Mouse (Mus musculus): ENCODE results near the gene Klc1.
A peak's percentile ranks its signal among the peaks of the same experiment; 100 is the strongest.
"Not testable (repeated sequence)": the region's sequence is repeated elsewhere in the genome, so short reads cannot be mapped to it uniquely, and the experiment has no call there.

Klc1 gene

GRCm38 (mm10) chr12:111758381-111759175 lies at the start of gene Klc1:
Klc1 (plus strand) TSS chr12:111758849.
- DNase-seq (ENCODE audit: inconsistent ontology term): peak; percentile 70

DNA sequence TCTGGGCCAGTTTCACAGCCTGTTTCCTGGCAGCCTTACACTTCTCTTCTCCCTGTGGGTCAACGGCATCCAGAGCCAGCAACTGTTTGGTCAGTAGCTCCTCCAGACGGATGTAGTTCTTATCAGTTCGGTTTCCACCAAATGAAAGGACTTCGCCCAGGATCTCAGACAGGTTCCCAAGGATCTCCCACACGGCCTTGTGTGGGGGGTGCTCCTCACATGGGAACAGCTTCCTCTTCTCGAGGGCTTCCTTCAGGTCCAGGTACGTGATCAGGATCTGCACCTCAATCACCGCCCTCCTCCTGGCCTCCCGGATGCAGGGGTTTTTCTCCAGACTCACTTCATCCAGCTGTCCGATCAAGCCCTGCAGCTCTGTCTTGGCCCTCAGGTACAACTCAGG lies 48.6 kb upstream of the Klc1 start:
- no peak for DNase-seq (ENCODE audit: inconsistent ontology term)

GRCm38 (mm10) chr12:111712476-111712875 lies 46.2 kb upstream of the Klc1 start:
- no peak for DNase-seq (ENCODE audit: inconsistent ontology term)

- DNase-seq (ENCODE audit: inconsistent ontology term): peak; percentile 94
Measured at GRCm38 (mm10) chr12:111713004-111713651, 45.5 kb upstream of the Klc1 start, which contains the start of the genes Bag5 and Apopt1. Bag5 (minus strand) TSS chr12:111713257. Apopt1 (plus strand) TSS chr12:111713261.

DNA sequence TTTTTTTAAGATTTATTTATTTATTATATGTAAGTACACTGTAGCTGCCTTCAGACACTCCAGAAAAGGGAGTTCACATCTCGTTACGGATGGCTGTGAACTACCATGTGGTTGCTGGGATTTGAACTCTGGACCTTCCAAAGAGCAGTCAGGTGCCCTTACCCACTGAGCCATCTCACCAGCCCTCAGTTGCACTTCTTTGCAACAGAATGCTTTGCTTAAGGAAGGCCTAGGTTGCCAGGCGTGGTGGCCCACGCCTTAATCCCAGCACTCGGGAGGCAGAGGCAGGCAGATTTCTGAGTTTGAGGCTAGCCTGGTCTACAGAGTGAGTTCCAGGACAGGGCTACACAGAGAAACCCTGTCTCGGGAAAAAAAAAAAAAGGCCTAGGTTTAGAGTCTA lies 44.8 kb upstream of the Klc1 start:
- DNase-seq (ENCODE audit: inconsistent ontology term): not testable (repeated sequence)

DNA sequence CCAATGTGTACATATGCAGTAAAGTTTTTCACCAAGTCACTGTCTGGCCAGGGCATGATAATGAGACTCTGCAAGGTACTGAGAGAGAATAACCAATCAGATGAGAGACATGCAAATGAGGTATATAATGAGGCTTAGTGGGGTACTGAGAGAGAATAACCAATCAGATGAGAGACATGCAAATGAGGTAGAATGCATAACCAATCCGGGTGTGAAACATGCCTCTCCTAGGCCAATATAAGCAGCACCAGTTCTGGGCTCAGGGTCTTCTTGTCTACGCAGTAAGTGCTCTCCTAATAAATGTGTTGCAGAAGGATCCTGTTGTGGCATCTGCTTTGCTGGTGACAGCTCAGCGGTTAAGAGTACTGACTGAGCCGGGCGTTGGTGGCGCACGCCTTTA lies 42.1 kb upstream of the Klc1 start:
- DNase-seq (ENCODE audit: inconsistent ontology term): no peak

DNA sequence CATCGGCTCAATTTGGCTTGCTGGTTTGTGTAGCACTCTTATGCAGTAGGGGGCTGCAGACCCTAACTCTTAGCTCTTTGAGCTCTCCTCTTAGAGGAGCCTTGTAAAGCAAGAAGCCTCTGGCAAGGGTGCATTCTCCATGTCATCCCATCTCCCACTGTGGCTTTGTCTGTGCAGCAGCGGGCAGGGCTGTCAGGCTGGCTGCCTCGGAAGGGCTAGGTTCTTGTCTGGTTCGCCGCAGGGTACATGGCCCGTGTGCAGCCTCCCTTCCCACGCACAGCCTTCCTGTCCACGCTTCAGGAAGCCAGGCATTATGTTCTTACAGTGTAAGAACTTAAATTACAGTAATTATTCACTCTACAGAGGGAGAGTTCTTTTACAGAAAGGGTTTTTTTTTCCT lies 40.0 kb upstream of the Klc1 start:
- peak; percentile 57 for DNase-seq (ENCODE audit: inconsistent ontology term)

DNA sequence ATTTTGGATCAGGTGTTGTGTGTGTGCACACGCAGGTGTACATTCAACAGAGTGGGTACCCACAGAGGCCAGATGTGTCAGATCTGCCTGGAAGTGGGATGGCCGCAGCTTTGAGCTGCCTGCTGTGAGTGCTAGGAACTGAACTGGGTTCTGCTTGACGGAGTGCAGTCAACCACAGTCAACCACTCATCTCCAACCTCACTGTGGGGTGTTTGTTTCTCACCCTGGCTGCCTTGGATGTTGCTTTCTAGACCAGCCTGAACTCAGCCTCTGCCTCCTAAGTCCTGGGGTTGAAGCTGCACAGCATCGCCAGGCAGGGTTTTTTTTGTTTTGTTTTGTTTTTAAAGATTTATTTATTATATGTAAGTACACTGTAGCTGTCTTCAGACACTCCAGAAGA lies 38.4 kb upstream of the Klc1 start:
- DNase-seq (ENCODE audit: inconsistent ontology term): no peak

GRCm38 (mm10) chr12:111722654-111723053 lies 36.0 kb upstream of the Klc1 start:
- DNase-seq (ENCODE audit: inconsistent ontology term): no peak

GRCm38 (mm10) chr12:111724638-111725337 lies 33.9 kb upstream of the Klc1 start:
- peak; percentile 83 for DNase-seq (ENCODE audit: inconsistent ontology term)

DNA sequence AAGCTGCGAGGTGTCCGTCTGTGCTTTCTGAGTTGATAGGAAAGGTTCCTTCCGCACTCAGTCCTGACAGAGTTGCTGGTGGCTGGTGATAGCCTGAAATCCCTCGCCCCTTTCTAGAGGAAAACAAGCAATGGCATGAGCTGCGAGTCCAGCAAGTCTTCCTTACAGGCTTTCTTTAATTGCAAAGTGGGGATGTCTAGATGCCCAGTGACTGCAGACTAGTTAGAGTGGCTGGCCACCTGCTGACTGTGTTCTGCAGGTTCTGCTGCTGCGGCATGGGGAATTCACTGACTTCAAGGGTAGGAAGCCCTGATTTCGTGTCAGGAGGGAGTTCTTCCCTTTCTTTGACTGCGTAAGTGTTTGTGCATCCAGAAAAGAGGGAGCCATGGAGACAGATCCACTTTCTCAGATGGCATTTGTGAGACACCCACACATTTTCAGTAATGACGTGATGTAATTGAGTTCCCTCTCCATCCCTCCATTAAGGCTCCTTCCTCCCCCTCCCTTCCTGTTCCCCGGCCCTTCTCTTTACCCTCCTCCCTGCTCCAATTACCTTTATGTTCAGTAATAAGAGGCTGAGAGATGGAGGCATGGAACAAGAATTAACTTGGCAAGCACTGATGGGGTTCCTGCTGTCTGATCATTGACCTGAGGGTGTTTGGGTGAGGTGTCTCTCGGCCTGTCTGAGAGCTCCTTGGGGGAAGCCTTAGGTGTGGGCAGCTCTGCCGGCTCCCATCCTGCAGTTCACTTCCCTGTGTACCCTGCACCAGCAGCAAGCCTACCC lies 33.1 kb upstream of the Klc1 start:
- peak; percentile 27 for DNase-seq (ENCODE audit: inconsistent ontology term)

DNA sequence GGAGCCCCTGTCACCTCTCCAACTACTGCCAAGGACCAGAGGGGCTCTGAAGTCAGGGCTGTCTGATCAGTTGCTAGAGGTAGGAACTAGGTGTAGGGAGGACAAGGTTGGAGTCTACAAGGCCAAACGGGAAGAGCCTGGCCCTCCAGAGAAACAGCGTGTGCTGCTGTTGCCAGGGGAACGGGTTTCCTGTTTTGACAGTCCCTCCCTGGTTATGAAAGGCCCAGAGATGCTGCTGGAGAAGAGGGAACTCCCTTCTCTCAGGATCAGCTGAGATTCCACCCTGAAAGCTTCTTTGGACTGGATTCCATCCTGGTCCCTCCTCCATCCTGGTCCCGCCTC lies 32.6 kb upstream of the Klc1 start:
- DNase-seq (ENCODE audit: inconsistent ontology term): no peak

DNA sequence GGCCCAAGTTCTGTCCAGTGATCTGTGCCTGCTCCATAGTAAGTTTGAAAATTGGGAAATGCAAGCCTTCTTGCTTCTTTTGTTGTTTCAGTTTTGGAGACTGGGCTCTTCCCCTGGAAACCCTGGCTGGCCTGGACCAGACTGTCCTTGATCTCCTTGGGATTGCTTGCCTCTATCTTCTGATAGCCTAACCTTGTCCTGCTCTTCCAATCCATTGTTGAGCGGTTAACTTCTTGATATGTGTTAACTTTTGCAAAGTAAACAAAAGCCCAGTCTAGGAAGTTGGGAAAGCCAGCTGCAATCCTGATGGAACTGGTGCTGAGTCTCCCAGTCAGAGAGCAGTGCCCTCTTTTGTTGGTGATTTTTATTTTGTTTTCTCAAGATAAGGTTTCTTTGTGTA lies 30.7 kb upstream of the Klc1 start:
- no peak for DNase-seq (ENCODE audit: inconsistent ontology term)

GRCm38 (mm10) chr12:111731822-111732807 lies 26.5 kb upstream of the Klc1 start:
- DNase-seq (ENCODE audit: inconsistent ontology term): peak; percentile 94

DNA sequence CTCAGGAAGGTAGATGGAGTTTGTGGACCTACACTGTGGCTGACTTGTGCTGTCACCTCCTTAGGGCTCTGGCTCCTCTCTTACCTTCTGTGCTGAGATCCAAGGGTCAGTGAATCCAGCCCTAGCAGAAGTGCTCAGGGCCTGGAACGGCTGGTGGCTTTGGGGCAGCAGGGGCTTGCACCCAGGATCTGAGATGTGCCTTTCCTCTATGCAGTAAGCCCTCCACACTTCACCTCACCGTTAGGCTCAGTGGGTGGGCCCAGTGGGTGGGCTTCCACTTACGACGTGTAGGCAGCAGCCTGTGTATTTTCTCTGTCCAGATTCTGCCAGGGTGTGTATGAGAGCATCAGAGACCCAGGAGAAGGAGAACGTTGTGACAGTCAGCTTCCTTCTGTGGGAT lies 25.7 kb upstream of the Klc1 start:
- no peak for DNase-seq (ENCODE audit: inconsistent ontology term)

- no peak for DNase-seq (ENCODE audit: inconsistent ontology term)
Measured at GRCm38 (mm10) chr12:111734912-111735311, 23.7 kb upstream of the Klc1 start.

DNA sequence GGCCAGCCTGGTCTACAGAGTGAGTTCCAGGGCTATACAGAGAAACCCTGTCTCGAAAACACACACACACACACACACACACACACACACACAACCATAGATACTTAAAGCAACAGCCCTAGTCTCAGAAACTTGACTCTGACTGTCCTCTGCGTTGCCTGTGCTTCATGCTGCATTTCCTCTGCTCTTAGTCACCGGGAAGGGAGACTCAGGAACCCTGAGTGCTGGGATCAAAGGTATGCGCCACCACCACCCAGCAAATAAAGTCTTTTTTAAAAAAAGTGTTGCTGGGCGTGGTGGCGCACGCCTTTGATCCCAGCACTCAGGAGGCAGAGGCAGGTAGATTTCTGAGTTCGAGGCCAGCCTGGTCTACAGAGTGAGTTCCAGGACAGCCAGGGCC lies 22.0 kb upstream of the Klc1 start:
- not testable (repeated sequence) for DNase-seq (ENCODE audit: inconsistent ontology term)

DNA sequence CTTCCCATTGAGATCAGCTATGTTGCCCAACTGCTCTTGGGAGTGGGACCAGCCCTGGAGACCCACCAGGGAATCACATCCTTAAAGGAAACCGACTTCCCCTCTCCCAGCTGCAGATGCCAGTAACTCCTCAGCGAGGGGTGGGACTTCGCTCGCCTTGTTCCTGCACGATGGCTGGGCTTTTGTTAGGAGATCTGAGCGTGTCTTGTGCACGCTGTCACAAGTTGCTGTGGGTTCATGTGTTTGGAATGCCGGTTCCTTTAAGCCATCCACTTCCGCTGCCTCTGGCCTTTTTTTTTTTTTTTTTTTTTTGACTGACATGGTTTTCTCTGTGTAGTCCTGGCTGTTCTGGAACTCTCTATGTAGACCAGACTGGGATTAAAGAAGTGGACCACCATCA lies 21.3 kb upstream of the Klc1 start:
- DNase-seq (ENCODE audit: inconsistent ontology term): peak; percentile 12

DNA sequence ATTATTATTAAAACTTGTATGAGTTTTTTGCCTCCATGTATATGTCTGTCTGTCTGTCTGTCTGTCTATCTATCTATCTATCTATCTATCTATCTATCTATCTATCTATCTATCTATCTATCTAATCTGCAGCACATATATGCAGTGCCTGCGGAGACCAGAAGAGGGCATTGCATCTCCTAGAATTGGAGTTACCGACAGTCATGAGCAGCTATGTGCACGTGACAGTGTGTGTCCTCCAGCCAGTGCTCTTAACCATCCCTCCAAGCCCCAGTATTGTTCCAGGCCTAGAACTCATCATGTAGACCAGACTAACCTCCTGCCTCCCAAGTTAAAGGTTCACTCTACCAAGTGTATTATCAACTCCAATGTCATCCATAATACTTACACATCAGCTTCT lies 19.9 kb upstream of the Klc1 start:
- DNase-seq (ENCODE audit: inconsistent ontology term): peak; percentile 43

GRCm38 (mm10) chr12:111741338-111741737 lies 17.3 kb upstream of the Klc1 start:
- DNase-seq (ENCODE audit: inconsistent ontology term): no peak

DNA sequence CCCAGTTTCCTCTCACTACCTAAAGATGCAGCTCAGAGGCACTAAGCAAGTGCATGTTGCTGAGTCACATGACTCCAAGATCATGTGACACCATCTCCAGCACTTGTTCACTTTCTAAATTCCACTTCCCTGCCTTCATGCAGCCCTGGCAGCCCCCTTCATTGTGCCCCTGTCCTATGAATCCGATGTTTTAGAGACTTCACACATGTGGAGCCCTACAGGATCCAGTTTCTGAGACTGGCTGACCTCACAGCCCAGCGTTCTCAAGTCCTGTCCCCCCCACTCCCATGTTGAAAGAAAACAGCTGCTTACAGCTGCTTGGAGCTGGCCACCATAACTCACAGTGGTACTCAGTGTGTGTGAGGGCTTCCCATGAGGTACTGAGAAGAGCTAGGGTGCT lies 15.2 kb upstream of the Klc1 start:
- no peak for DNase-seq (ENCODE audit: inconsistent ontology term)
